Mouse (Mus musculus) E14TG2a.4 (cell line): ENCODE data around the gene Stk39.

ENCODE experiments used
- H3K27me3 ChIP-seq: 2 replicates; pipeline ENCODE4 v1.6.1; 2014; ENCODE audit warnings: low read length, control low read depth; ENCODE audit not compliant: insufficient read depth
- H3K36me3 ChIP-seq: 2 replicates; pipeline ENCODE4 v1.6.1; 2014; ENCODE audit warnings: low read length, control low read depth; ENCODE audit not compliant: insufficient read depth
- H3K4me1 ChIP-seq: replicated peaks from 2 replicates; pipeline ENCODE4 v1.6.1; 2014; ENCODE audit warnings: low read depth, low read length, control low read depth
- H3K4me3 ChIP-seq: replicated peaks from 2 replicates; pipeline ENCODE4 v1.5.1; 2014; ENCODE audit warnings: mild to moderate bottlenecking, low read length
- H3K9me3 ChIP-seq: 2 replicates; pipeline ENCODE4 v1.6.1; 2014; ENCODE audit warnings: low read length, control low read depth
- CTCF ChIP-seq: conservative IDR thresholded peaks from 2 replicates; pipeline ENCODE4 v1.5.1; 2014; ENCODE audit warnings: low read length
- NANOG ChIP-seq: IDR thresholded peaks from 2 replicates; pipeline ENCODE4 v1.6.1; 2014; ENCODE audit warnings: borderline replicate concordance, low read length, mixed read lengths
- POU5F1 ChIP-seq: IDR thresholded peaks from 2 replicates; pipeline ENCODE4 v1.6.1; 2014; ENCODE audit warnings: low read length, borderline replicate concordance

Gene Stk39

GRCm38 (mm10) chr2:68466124-68467070 is 5.7 kb downstream of the Stk39 start:
- H3K36me3 ChIP-seq = no peaks in the 10 kb centered on the region
- H3K4me3 ChIP-seq = no peak overlapping the region
- no peaks in the 10 kb centered on the region for H3K9me3 ChIP-seq
- peaks cover 77% of the 10 kb centered on the region for H3K27me3 ChIP-seq
- TF ChIP-seq NANOG (no peak), CTCF (no peak), POU5F1 (no peak)
- peaks cover 10% of the 10 kb centered on the region for H3K4me1 ChIP-seq

- no peak overlapping the region for H3K4me3 ChIP-seq
- peaks cover 10% of the 10 kb centered on the region for H3K4me1 ChIP-seq
- no peaks in the 10 kb centered on the region for H3K9me3 ChIP-seq
- peaks cover 68% of the 10 kb centered on the region for H3K27me3 ChIP-seq
- no peaks in the 10 kb centered on the region for H3K36me3 ChIP-seq
- TF ChIP-seq NANOG (no peak), POU5F1 (no peak), CTCF (no peak)
Observed at GRCm38 (mm10) chr2:68465266-68466123, 6.6 kb downstream of the Stk39 start.

GRCm38 (mm10) chr2:68464456-68464855 is 7.6 kb downstream of the Stk39 start:
- peaks cover 14% of the 10 kb centered on the region for H3K4me1 ChIP-seq
- no peak overlapping the region for H3K4me3 ChIP-seq
- TF ChIP-seq POU5F1 = no peak
- no peak for TF ChIP-seq NANOG
- no peak for TF ChIP-seq CTCF
- H3K36me3 ChIP-seq = no peaks in the 10 kb centered on the region
- H3K27me3 ChIP-seq = peaks cover 60% of the 10 kb centered on the region
- no peaks in the 10 kb centered on the region for H3K9me3 ChIP-seq

GRCm38 (mm10) chr2:68463801-68464200 is 8.3 kb downstream of the Stk39 start:
- Histone ChIP-seq H3K9me3 (no peaks in the 10 kb centered on the region), H3K4me1 (peaks cover 20% of the 10 kb centered on the region), H3K36me3 (no peaks in the 10 kb centered on the region), H3K27me3 (peaks cover 56% of the 10 kb centered on the region), H3K4me3 (no peak overlapping the region)
- TF ChIP-seq POU5F1 (no peak), NANOG (no peak), CTCF (no peak)

GRCm38 (mm10) chr2:68458115-68458514 is 14.0 kb downstream of the Stk39 start:
- peaks cover 17% of the 10 kb centered on the region for H3K27me3 ChIP-seq
- peaks cover 10% of the 10 kb centered on the region for H3K4me1 ChIP-seq
- no peaks in the 10 kb centered on the region for H3K9me3 ChIP-seq
- no peaks in the 10 kb centered on the region for H3K36me3 ChIP-seq
- H3K4me3 ChIP-seq = no peak overlapping the region
- no peak for TF ChIP-seq POU5F1
- TF ChIP-seq CTCF = no peak
- TF ChIP-seq NANOG = no peak

GRCm38 (mm10) chr2:68457455-68458032 is 14.5 kb downstream of the Stk39 start:
- Histone ChIP-seq H3K4me3 (no peak overlapping the region), H3K9me3 (no peaks in the 10 kb centered on the region), H3K27me3 (peaks cover 14% of the 10 kb centered on the region; the same call in 1 of the 2 replicates), H3K4me1 (peaks cover 10% of the 10 kb centered on the region), H3K36me3 (no peaks in the 10 kb centered on the region)
- TF ChIP-seq NANOG (no peak), POU5F1 (no peak), CTCF (no peak)

GRCm38 (mm10) chr2:68456899-68457298 is 15.2 kb downstream of the Stk39 start:
- H3K27me3 ChIP-seq = peaks cover 7% of the 10 kb centered on the region; the same call in 1 of the 2 replicates
- peaks cover 10% of the 10 kb centered on the region for H3K4me1 ChIP-seq
- H3K9me3 ChIP-seq = no peaks in the 10 kb centered on the region
- H3K4me3 ChIP-seq = no peak overlapping the region
- no peaks in the 10 kb centered on the region for H3K36me3 ChIP-seq
- TF ChIP-seq NANOG (no peak), POU5F1 (no peak), CTCF (no peak)

GRCm38 (mm10) chr2:68452379-68452778 is 19.7 kb downstream of the Stk39 start:
- no peaks in the 10 kb centered on the region for H3K4me1 ChIP-seq
- peaks cover 3% of the 10 kb centered on the region; the same call in 1 of the 2 replicates for H3K27me3 ChIP-seq
- TF ChIP-seq NANOG = no peak
- no peak for TF ChIP-seq POU5F1
- TF ChIP-seq CTCF = no peak
- no peak overlapping the region for H3K4me3 ChIP-seq
- H3K36me3 ChIP-seq = no peaks in the 10 kb centered on the region
- H3K9me3 ChIP-seq = no peaks in the 10 kb centered on the region

- Histone ChIP-seq H3K4me1 (no peaks in the 10 kb centered on the region), H3K27me3 (no peaks in the 10 kb centered on the region), H3K36me3 (no peaks in the 10 kb centered on the region), H3K4me3 (no peak overlapping the region), H3K9me3 (no peaks in the 10 kb centered on the region)
- no peak for TF ChIP-seq CTCF
- no peak for TF ChIP-seq POU5F1
- no peak for TF ChIP-seq NANOG
Observed at GRCm38 (mm10) chr2:68448035-68448434, 24.0 kb downstream of the Stk39 start.
